Mouse (Mus musculus) frontal cortex, adult 2 months (tissue): Measurements from ENCODE around the gene Ttc41. TPM values are rescaled to one million over a fixed set of nuclear protein-coding genes. Genes with fewer than 3 reads are reported as not detected.

Source experiments
- DNase-seq, 2 experiments: peaks; one replicate each; pipeline ENCODE4 v3.0.0; 2022; ENCODE audit warnings: low spot score in 1 of 2; ENCODE audit errors: extremely low spot score in 1 of 2
- polyA plus RNA-seq: library from polyadenylated mRNA; depleted of rRNA; stranded (reverse); fragments of >200 nt; gene quantifications from 2 replicates; pipeline ENCODE4 v1.2.3, GENCODE M21; 2012; rRNA removed

The Ttc41 gene
- polyA plus RNA-seq, 1 experiment: 2.2 TPM

DNA sequence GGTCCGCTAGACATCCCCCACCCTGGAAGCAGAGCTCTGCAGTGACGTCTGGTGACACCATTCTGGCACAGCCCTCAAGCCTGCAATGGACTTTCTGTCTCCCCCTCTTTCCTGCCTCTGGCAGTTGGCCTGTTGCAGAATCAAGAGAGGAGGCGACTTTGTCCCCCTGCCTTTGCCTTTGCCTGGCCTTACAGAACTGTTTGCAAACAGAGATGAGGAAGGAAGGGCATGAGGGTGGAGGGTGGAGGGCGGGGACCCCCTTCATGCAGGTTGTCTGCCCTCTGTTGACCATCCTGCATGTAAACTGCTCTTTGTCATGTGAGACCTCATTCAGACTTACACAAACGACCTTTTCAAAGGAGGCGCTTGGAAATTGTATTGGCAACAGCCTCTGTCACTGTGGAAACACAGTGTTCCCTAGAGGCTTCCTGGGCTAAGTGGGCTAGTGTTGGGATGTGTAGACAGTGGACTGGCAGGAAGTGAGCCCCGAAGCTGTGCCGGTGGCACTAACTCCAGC, 114.1 kb downstream of the Ttc41 start:
- DNase-seq: peak in 1 of 2 experiments; percentile 33

- DNase-seq: peak in 1 of 2 experiments; percentile 17
Observed at GRCm38 (mm10) chr10:86821014-86821413, 115.4 kb downstream of the Ttc41 start.

DNA sequence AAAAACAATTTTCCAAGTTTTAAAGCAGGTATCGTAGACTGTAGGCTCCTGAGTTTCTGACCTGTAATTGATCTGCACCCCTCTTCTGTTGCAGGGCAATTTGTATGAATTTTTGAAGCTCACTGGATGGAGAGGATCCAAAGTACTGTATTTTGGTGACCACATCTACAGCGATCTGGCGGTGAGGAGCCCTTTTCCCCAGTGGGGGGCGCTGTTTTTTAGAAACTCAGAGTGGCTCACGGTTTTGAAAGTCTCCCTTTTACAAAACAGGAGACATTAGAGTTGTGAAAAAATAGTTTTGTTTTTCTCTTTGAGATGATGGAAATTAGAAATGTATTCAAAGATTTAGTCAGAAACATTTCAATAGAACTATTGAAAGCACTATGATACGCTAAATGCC, 118.5 kb downstream of the Ttc41 start:
- no peak for DNase-seq

- DNase-seq: no peak
Observed at GRCm38 (mm10) chr10:86824871-86825270, 119.3 kb downstream of the Ttc41 start.

- no peak for DNase-seq
Observed at GRCm38 (mm10) chr10:86825871-86826522, 120.4 kb downstream of the Ttc41 start.

Other genes with a start within 250 kb of the Ttc41 start
- gene Syn3, start 206.9 kb upstream of the Ttc41 start, polyA plus RNA-seq: 9.8 and 10.4 TPM in 2 replicates
- gene Hsp90b1, start 302 bp upstream of the Ttc41 start, polyA plus RNA-seq: 188 and 199 TPM in 2 replicates
- not detected in 2 replicates for gene Gm49358, start 58.2 kb downstream of the Ttc41 start, polyA plus RNA-seq
- 34.4 and 34.7 TPM in 2 replicates for gene Nt5dc3, start 73.2 kb downstream of the Ttc41 start, polyA plus RNA-seq